Mouse (Mus musculus): ENCODE results near the gene Adgrf1. TPM values are rescaled to one million over a fixed set of nuclear protein-coding genes. Genes with fewer than 3 reads are reported as not detected.

The Adgrf1 gene
- polyA plus RNA-seq (2021; fragmentation: Nextera tagmentation): not detected in 2 replicates
- long read RNA-seq, experiment 1: 0 reads
- long read RNA-seq, experiment 2: 0 reads

GRCm38 (mm10) chr17:43270161-43270560 lies at the start of gene Adgrf1:
Gene Adgrf1 (plus strand): TSS chr17:43270329.

GRCm38 (mm10) chr17:43359826-43360619 lies 89.9 kb downstream of the Adgrf1 start, which contains the start of gene Adgrf5:
Gene Adgrf5 (plus strand): TSS chr17:43360451.

Other genes starting within 250 kb of the Adgrf1 start
- 3.6 and 5.5 TPM in 2 replicates for gene Adgrf5, start 90.1 kb downstream of the Adgrf1 start, polyA plus RNA-seq (2021; fragmentation: Nextera tagmentation)
- gene Mep1a, start 232.5 kb downstream of the Adgrf1 start, polyA plus RNA-seq (2021; fragmentation: Nextera tagmentation): not detected in 2 replicates